Mouse (Mus musculus) urinary bladder, adult 2 months (tissue): ENCODE results near the gene Mafk. TPM values are rescaled to one million over a fixed set of nuclear protein-coding genes. Genes with fewer than 3 reads are reported as not detected.

ENCODE experiments used
- DNase-seq: peaks from one replicate; pipeline ENCODE4 v3.0.0; 2022; ENCODE audit warnings: low spot score
- polyA plus RNA-seq: library from polyadenylated mRNA; depleted of rRNA; stranded (reverse); fragments of >200 nt; gene quantifications from 2 replicates; pipeline ENCODE4 v1.2.3, GENCODE M21; 2012; rRNA removed

Gene Mafk
- polyA plus RNA-seq, 1 experiment: 47.7 TPM

DNA sequence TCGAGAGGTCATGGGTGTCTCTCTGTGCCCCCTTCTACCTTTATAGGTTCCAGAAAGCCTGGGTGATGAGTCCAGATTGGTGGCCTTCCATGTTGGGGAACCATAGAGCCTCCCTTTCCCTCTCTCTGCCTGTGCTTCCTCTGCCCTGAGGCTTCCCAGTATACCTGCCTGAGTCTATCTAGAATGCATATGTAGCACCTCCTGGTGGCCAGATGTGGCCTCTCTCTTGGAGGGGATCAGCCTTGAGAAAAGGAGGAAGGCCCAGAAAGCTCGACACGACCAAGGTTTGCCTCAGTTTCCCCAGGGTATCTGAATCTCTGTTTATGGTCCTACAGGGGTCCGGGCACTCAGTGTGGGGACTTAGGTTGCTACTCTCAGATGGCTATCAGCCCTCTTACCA lies 27.5 kb downstream of the Mafk start:
- DNase-seq: no peak

DNA sequence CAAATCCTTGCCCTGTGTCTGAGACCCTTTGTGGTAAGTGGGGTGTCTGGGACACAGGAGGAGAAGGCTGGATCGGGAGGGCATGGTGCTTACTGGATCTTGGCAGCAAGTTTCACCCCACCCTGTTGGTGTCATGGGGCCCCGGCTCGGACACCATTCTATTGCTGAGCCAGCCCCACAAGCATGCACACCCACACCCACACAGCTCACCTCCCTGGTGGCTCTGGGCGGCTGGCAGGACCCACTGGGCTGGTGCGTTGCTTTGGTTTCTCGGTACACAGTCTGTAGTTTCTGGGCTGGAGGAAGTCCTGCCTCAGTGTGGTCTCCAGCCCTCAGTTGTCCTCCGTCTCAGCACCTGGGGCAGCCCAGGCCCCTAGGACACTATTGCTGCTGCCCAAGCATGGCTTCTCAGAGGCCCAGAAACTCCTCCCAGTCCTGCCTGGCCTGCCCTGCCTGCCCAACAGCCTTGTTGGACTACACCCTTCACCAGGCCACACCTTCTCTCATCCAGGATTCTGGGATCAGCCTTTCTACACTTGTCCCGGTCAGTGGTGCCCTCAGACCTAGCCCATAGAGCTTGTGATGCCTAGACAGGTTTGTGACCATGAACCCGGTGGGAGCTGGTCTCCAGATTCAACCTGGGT lies 28.3 kb downstream of the Mafk start, which contains the start of gene Tmem184a:
Gene Tmem184a, minus strand, starts transcription at position 380 of the 644 bp plus-strand sequence.
- DNase-seq: no peak

DNA sequence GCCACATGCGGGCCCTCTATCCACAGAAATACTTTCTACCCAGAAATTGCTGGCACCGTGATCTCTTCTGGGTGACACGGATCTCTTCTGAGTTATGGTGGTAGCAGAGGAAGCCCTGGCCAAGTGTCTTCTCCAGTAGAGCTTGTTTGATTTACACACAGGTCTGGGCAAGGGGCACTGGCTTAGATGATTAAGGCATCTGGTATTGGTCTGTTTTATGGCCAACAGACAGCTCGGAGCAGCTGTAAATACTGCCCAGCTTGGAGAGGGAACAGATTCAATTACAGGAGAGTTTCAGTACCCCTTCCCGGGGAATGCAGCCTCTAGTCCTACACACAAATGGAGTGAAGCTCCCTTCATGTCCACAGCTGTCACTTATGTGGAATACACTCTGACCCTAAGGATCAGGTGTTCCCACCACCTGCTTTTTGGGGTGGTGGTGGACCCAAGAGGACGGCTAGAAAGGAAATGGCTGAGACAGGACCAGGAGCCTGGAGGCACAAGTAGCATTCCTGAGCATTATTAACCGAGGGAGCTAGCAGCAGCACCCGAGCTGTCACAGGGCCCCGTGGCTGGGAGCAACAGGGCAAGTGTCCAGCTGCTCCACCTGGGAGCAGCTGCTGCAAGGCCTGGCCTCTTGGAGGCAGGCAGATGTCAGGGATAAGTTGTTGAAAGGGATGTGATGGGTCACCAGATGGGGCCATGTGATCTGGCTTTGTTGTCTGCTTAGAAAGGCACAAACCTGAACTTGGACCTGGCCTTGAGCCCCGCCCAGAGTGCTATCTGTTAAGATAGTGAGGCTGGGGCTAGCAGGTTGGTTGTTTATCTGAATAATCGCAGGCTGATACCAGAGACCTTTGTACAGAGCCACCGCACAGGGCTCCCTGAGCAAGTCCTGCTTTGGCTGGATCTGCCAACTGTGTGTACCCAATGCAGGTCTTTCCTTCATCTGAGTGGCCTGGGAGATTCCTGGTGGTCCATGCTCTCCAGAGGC lies 30.4 kb downstream of the Mafk start:
- DNase-seq: no peak

DNA sequence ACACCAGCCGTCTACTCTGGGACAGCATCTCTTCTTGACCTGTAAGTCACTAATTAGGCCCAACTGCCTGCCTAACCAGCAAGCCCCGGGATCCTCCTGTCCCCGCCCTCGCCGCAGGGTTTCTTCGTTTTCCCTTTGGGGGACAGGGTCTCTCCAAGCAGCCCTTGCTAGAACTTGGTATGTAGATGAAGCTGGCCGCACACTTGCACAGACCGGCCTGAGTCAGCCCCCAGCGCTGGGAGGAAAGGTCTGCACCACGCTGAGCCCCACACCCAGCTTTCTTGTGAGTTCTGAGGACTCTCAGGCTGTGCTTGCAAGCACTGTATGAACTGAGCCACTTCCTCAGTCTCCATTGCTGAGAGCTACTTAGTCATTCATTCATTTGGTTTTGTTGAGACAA lies 33.2 kb downstream of the Mafk start:
- no peak for DNase-seq

DNA sequence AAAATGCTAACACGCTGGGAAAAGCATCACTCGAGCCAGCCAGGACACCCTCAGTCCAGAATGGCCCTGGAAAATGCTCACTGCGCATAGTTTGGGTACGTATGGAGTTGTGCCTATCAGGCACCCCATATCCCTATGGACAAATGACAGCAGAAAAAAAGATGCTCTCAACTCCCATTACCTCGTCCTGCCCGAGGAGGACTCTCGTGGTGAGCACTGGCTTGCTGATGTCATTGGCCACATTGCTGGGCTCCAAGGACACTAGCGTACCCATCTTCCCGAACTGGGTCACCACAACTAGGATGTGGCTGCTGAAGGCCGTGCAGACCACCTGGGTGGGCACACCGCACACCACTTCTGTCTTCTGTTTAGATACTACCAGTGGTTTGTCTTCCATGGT lies 34.6 kb downstream of the Mafk start:
- no peak for DNase-seq

DNA sequence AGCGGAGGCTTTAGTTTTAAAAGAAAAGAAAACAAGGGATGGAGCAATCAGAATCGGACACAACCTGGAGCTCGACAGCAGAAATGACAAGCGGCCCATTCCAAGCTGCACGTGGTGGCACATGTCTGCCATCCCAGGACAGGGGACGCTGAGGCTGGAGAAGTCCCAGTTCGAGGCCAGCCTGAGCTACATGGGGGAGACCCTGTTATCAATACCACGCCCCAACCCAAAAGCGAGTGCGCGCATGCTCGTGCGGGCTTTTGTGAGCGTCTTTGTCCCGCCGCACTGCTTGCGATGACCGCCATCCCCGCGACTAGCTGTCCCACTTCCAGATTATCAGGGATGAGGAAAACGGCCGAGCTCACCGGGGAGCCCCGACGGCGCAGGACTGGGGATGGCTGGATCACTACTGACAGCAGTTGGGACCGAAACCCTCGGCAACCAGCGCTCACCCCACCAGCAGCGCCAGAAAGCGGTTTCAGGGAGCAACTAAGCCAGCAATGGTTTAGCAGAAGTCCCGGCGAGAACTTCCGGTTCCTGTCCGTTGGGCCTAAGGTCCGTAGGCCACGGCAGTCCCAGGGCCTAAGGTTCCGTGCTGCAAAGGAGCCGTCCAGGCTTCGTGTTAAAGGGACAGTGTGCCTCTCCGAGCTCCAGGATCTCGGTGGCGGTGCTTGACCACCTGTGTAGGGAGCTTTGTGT lies 35.2 kb downstream of the Mafk start, which contains the start of the genes Gm26938 and Psmg3:
Gene Gm26938, minus strand, starts transcription at position 51 of the 699 bp plus-strand sequence.
Gene Psmg3, minus strand, starts transcription at position 529 of the 699 bp plus-strand sequence.
- DNase-seq: peak; percentile 85

DNA sequence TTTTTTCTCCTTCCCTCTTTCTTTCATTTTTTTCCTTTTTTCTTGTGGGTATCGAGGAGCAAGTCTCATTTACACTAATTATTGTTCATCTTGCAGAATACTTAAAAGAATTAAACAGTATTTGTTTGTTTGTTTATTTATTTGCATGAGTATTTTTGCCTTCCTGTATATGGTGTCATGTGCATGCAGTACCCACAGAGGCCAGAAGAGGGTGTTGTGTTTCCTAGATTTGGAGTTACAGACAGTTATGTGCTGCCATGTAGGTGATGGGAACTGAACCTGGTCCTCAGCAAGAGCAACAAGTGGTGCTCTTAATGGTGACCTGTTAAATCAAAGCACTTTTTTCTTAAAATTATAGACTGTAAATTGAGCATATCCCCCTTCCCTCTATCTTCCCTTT lies 36.3 kb downstream of the Mafk start:
- no peak for DNase-seq

DNA sequence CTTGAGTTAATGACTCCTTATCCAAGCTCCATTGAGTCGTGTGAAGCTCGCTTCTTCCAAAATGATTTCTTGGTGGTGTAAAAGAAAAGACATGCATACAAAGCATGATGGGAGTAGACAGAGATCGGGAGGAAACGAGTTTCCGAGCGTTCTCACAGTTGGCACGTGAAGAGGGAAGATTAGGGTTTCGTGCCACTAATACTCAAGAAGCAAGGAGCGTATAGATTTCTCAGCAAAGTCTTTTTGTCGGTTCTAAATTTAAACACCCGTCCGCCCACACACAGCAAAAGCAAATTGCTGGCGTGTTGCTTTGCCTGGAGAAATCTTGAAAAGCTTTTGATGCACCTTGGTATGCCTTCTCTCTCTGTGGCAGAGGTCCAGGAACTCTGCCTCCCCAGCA lies 38.1 kb downstream of the Mafk start:
- no peak for DNase-seq

DNA sequence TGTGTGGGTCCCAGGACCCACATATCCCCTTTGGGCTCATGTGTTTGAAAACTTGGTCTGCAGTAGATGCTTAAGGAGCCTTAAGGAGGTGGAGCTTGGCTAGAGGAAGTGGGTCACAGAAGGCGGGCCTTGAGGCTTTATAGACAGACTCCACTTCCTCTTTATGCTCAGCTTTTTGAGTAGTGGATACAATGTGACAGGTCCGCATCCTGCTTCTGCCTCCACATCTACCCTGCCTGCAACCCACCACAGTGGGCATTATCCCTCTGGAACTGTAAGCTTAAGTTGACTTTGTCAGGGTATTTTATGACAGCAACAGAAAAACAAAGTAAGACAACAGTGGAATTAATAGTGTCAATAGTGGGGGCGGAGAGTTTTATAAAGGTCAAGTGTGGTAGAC lies 39.4 kb downstream of the Mafk start:
- no peak for DNase-seq

DNA sequence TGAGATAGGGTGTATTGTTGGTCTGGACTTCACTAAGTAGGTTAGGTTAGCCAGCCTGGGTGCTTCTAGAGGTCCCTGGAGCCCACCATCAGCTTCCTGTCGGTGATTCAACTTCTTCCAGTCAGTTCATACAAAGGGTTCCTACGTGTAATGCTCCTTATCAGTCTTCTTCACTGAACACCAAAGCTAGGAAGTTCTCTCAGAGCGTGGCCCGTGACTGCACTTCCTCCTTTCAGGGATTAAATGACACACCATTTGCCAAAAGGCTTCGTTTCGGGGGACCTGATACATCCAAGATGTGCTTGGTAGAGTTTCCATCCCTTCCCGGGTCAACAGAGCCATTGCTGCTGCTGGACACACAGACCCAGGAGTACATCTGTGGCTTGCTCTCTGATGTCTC lies 40.8 kb downstream of the Mafk start:
- DNase-seq: no peak

DNA sequence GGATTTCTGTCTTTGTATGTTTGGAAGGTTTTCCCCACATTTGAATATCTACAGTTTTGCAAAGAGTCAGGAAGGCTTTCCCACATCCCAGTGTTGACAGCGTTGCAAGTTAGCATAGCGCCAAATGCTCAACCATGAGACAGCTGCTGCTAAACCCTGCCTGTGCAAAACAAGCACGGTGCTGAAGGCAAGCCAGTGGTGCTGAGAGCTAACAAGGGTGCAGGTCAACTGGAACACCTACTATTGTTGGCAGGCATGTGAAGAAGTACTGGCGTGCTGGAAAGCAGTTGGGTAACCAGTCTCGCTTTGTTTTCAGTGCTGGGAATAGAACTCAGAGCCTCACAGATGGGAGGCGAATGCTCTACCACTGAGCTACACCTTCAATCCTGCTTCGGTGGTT lies 44.4 kb downstream of the Mafk start:
- no peak for DNase-seq

DNA sequence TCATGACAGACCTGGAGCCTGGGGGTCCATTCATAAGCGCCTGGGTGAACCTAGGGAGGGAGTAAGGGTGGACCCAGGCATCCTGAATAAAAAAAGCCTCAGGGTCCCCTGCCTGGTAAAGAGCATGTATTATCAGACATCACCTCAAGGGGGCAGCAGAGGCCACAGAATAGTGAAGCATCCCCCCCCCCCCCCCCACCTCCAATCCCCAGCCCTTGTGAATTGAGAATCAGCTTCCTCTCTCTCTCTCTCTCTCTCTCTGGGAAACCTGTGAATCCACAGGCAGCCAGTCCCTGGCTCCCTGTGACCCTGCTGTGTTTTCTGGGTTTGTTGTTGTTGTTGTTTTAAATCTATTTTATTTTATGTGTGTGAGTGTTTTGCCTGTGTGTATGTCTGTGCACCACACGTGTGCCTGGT lies 47.2 kb downstream of the Mafk start:
- DNase-seq: peak; percentile 29

DNA sequence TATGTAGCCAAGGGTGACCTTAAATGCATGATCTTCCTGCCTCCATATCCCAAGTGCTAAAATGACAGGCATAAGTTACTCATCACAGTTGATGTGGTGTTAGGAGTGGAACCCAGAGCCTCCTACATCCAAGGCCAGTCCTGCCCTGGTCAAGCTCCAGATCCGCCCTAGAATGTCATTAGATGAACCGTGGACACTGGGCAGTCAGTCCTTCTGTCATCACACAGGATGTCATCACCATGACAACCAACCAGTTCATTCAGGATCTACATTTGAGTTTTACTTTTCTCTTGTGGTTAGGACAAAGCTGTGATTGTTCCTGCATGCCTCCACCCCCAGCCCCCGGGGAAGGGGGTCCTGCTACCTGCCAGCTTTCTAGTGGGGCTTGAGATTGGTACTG lies 47.8 kb downstream of the Mafk start:
- DNase-seq: no peak

DNA sequence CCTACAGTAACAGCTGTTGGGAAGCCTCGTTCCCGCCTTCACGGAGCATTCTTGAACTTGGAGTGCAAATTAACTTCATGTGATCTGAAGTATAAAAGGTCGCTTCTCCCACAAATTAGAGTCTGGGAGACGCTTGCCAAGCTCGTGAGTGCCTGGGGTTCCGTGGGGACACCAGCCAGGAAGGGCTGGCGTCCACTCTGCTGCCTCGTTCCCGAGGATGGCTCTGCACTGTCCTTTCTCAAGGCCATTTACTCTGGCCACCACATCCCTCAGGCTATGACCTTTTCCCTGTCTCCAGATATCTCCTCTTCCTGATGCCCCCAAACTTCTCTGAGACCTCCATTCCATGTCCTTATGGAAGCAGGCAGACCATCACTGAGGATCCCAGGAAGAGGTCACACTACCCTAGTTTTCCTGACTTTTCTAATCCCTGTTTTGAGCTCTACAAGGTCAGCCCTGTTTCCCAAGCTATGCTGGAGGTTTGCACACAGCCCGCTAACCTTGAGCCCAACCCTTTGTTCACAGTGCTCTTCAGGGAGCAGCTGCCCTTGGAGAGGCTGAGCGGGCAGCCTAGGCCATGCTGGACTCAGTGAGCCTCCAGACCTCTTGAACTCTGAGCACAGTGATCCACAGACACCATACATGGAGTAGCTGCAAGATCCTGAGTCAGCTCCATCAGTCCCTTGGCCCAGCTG lies 58.5 kb downstream of the Mafk start:
- DNase-seq: no peak

Other genes with a start within 250 kb of the Mafk start
- gene Uncx, start 248.0 kb upstream of the Mafk start, polyA plus RNA-seq: not detected in 2 replicates
- gene Micall2, start 55.2 kb upstream of the Mafk start, polyA plus RNA-seq: 7.1 and 8.3 TPM in 2 replicates
- 12.1 and 20.9 TPM in 2 replicates for gene Ints1, start 15.8 kb upstream of the Mafk start, polyA plus RNA-seq
- gene Tmem184a, start 28.4 kb downstream of the Mafk start, polyA plus RNA-seq: 79.8 and 112 TPM in 2 replicates
- gene Gm26938, start 34.9 kb downstream of the Mafk start, polyA plus RNA-seq: not detected in 2 replicates
- gene Psmg3, start 35.4 kb downstream of the Mafk start, polyA plus RNA-seq: 25.5 and 35.8 TPM in 2 replicates
- 1.7 and 2.3 TPM in 2 replicates for gene Elfn1, start 116.4 kb downstream of the Mafk start, polyA plus RNA-seq